In the genomic region with DNA sequence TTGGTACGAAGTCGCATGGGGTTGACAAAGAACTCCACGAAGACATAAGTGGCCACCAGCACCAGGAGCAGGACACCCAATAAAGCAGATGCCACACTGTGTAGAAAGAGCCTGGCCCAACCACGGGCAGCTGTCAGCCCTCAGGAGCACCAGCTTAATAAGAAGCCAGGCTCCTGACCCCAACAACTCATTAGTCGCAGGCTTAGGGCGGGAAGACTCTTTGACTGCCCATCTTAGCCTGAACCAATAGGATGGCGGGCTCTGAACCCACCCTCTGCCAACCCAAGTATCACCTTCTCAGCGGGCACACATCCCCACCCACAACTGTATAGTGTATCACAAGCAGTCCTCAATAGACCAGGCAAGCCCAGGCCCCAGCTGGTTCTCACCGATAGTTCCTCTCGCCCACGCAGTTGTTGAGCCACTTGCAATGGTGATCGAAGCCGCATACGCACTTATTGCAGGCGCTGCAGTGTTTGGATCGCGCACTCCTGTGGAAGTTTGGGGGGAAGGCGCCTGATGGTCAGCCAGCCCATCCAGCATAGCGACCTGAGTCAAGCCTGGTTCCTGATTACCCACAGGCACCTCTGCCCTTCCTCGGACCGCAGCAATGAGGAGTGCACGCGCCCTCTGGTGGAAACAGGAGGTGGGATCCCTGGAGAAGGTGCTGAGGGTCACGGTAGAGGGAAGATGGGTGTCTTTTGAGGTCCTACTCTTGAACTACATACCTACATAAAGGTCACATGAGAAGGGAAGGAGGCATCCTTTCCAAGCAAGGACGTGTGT, we compare ENCODE assay signal across 9 mouse cellular contexts. TPM values are rescaled to one million over a fixed set of nuclear protein-coding genes. Genes with fewer than 3 reads are reported as not detected.
DNase-seq lines count a peak whose midpoint lies in the region; ATAC-seq and TF ChIP-seq lines count a peak whose summit lies in the region.
"Had no signal": no experiment of that assay in that cellular context is flagged by ENCODE, and none has a peak within 500 bp of the region (broad histone marks: within the 10 kb centered on the region; RNA-seq: fewer than 3 reads in every experiment).

No protein-coding gene starts in this region.

- TF ChIP-seq CTCF in layer of hippocampus, adult 2 months (conservative IDR thresholded peaks at IDR 0.05), result peak; percentile 88
- TF ChIP-seq CTCF in G1E (IDR thresholded peaks at IDR 0.05; ENCODE audit: low read depth, low read length), result 0 out of 2 replicates have a peak, but pooled peaks have one; percentile 9
- peak; percentile 93 for TF ChIP-seq CTCF in liver, postnatal 0 days (IDR thresholded peaks at IDR 0.05; ENCODE audit: low read depth)

- TF ChIP-seq EP300 in liver, postnatal 0 days (IDR thresholded peaks at IDR 0.05; ENCODE audit: low read depth), result no peak

- no peak overlapping the region for H3K9ac ChIP-seq in liver, postnatal 0 days (replicated peaks)

- H3K4me2 ChIP-seq in liver, postnatal 0 days (ENCODE audit: low read depth, low read length), result no peak overlapping the region

- DNase-seq in layer of hippocampus, adult 2 months (ENCODE audit: low spot score in 2 of 2), result peak in 1 of 2 experiments; percentile 39
- no peak for DNase-seq in layer of hippocampus, adult 18-20 months (ENCODE audit: low spot score in 2 of 2)
- no peak for DNase-seq in G1E (ENCODE audit: low spot score)
- DNase-seq in cerebellum, adult 8-10 months, result peak; percentile 76
- DNase-seq in heart, postnatal 10 days, result peak; percentile 72 to 83
- peak; percentile 72 for DNase-seq in liver, postnatal 0 days
- DNase-seq in spleen, postnatal 36 days (ENCODE audit: low spot score in 2 of 2), result peak; percentile 26 to 35
- no peak for DNase-seq in T-cell, adult 2 months (ENCODE audit: low spot score)

- no peak overlapping the region for H3K4me3 ChIP-seq in layer of hippocampus, adult 2 months
- H3K4me3 ChIP-seq in G1E (ENCODE audit: low read depth, low read length), result no peak overlapping the region
- H3K4me3 ChIP-seq in liver, postnatal 0 days (ENCODE audit: low read depth, low read length), result no peak overlapping the region

- no peaks in the 10 kb centered on the region for H3K9me3 ChIP-seq in G1E (replicated peaks)
- H3K9me3 ChIP-seq in liver, postnatal 0 days (ENCODE audit: low read length), result no peaks in the 10 kb centered on the region

- H3K27me3 ChIP-seq in G1E (ENCODE audit: insufficient read depth, low read length), result peaks cover 68% of the 10 kb centered on the region
- H3K27me3 ChIP-seq in liver, postnatal 0 days (ENCODE audit: insufficient read depth, low read length), result peaks cover 30% of the 10 kb centered on the region

- H3K36me3 ChIP-seq in G1E (replicated peaks), result no peaks in the 10 kb centered on the region
- H3K36me3 ChIP-seq in liver, postnatal 0 days (replicated peaks; ENCODE audit: insufficient read depth, low read length), result no peaks in the 10 kb centered on the region

- no peak for ATAC-seq in G1E (ENCODE audit: extremely low read depth, insufficient number of reproducible peaks, low FRiP score, poor library complexity, severe bottlenecking)
- no peak for ATAC-seq in liver, postnatal 0 days

- 47% methylated on average over 25 of the region's 25 CpGs for WGBS in liver, postnatal 0 days (ENCODE audit: insufficient replicate concordance)

- intact Hi-C loops in heart, postnatal 10 days (cut with DNase I), result loop anchor here (1.0 to 5.0 kb wide), 2 partner anchors 65 to 118 kb away; a partner anchor contains a TSS

- no peaks in the 10 kb centered on the region for H3K4me1 ChIP-seq in G1E (ENCODE audit: insufficient read depth, low read depth, low read length)
- peaks cover 10% of the 10 kb centered on the region for H3K4me1 ChIP-seq in liver, postnatal 0 days (ENCODE audit: insufficient read depth)

- H3K27ac ChIP-seq in layer of hippocampus, adult 2 months, result no peak overlapping the region
- no peak overlapping the region for H3K27ac ChIP-seq in liver, postnatal 0 days (ENCODE audit: low read depth)

RNA-seq across cellular contexts. Expression of a gene that starts 5.5 kb away (rescaled TPM):
- total RNA-seq in layer of hippocampus, adult 2 months (2021), result 10 to 100 TPM; 36.5 to 36.8 TPM
- 10 to 100 TPM; 54.8 to 58.5 TPM for total RNA-seq in layer of hippocampus, adult 18-20 months (2021)
- total RNA-seq in G1E (2014; fragmentation: Nextera tagmentation), result not detected in 2 replicates
- total RNA-seq in G1E (2017), result not detected in 2 replicates
- not detected in 2 replicates for polyA plus RNA-seq in G1E (2012)
- total RNA-seq in heart, postnatal 10 days (2021), result 10 to 100 TPM; 55.8 to 56.1 TPM
- 1.4 and 3.8 TPM in 2 replicates for polyA plus RNA-seq in liver, postnatal 0 days (2015; fragmentation: Nextera tagmentation; extraction: Ambion mirVana)

RNA-seq across cellular contexts. Expression of a gene that starts 19.9 kb away (rescaled TPM):
- 10 to 100 TPM; 36.2 to 38.9 TPM for total RNA-seq in layer of hippocampus, adult 2 months (2021)
- 10 to 100 TPM; 31.9 to 34.2 TPM for total RNA-seq in layer of hippocampus, adult 18-20 months (2021)
- total RNA-seq in G1E (2014; fragmentation: Nextera tagmentation) (not detected in 2 replicates), G1E (2017) (0.16 and 0.29 TPM in 2 replicates)
- polyA plus RNA-seq in G1E (2012), result 0.02 and 0.03 TPM in 2 replicates
- 10 to 100 TPM; 14.8 to 16.8 TPM for total RNA-seq in heart, postnatal 10 days (2021)
- 2.1 and 2.3 TPM in 2 replicates for polyA plus RNA-seq in liver, postnatal 0 days (2015; fragmentation: Nextera tagmentation; extraction: Ambion mirVana)

RNA-seq across cellular contexts. Expression of a gene that starts 41.7 kb away (rescaled TPM):
- not detected for total RNA-seq in layer of hippocampus, adult 2 months (2021)
- total RNA-seq in layer of hippocampus, adult 18-20 months (2021), result not detected
- not detected in 2 replicates for total RNA-seq in G1E (2014; fragmentation: Nextera tagmentation)
- not detected in 2 replicates for total RNA-seq in G1E (2017)
- not detected in 2 replicates for polyA plus RNA-seq in G1E (2012)
- 1 to 10 TPM in 1 of 2 experiments, under 1 TPM in 1; 0.60 to 2.1 TPM for total RNA-seq in heart, postnatal 10 days (2021)
- polyA plus RNA-seq in liver, postnatal 0 days (2015; fragmentation: Nextera tagmentation; extraction: Ambion mirVana), result 0.13 TPM in 1 of 2 replicates, not detected in the other
- total RNA-seq: left cerebral cortex, adult 8-10 months had no signal

Comparison
In these comparisons a context has a peak if more than half of its experiments do, and no peak if none do; other contexts are left out.
1. DNase-seq: peak in cerebellum, adult 8-10 months (single experiment), heart, postnatal 10 days (2 of 2), liver, postnatal 0 days (single experiment) and spleen, postnatal 36 days (2 of 2); none in layer of hippocampus, adult 18-20 months (0 of 2), G1E (single experiment) and T-cell, adult 2 months (single experiment).
2. CTCF ChIP-seq: peak in every context shown above with its lines; median percentile 93 in liver, postnatal 0 days; 88 in layer of hippocampus, adult 2 months; 9 in G1E.
3. RNA of a gene that starts 5.5 kb away (total RNA-seq): 54.8 to 58.5 TPM in layer of hippocampus, adult 18-20 months, 55.8 to 56.1 TPM in heart, postnatal 10 days and 36.5 to 36.8 TPM in layer of hippocampus, adult 2 months; not detected in G1E; every median in the first group is over 10 times any median in the second.
4. RNA of a gene that starts 19.9 kb away (total RNA-seq): 36.2 to 38.9 TPM in layer of hippocampus, adult 2 months, 31.9 to 34.2 TPM in layer of hippocampus, adult 18-20 months and 14.8 to 16.8 TPM in heart, postnatal 10 days; 0.16 to 0.29 TPM in G1E; every median in the first group is over 10 times any median in the second.